Mouse (Mus musculus) testis, adult 2 months (tissue): ENCODE results near the gene Ablim2. TPM values are rescaled to one million over a fixed set of nuclear protein-coding genes. Genes with fewer than 3 reads are reported as not detected.

Experiments used
- H3K27ac ChIP-seq: fragments of 200-500 bp; 2 replicates; pipeline ENCODE4 v1.5.1; 2012; ENCODE audit warnings: low read depth, low read length; ENCODE audit not compliant: control insufficient read depth, insufficient read depth
- H3K27me3 ChIP-seq: fragments of 200-500 bp; 2 replicates; pipeline ENCODE4 v1.6.1; 2012; ENCODE audit warnings: mild to moderate bottlenecking, low read length, moderate library complexity; ENCODE audit not compliant: control insufficient read depth, insufficient read depth
- H3K36me3 ChIP-seq: fragments of 200-500 bp; 2 replicates; pipeline ENCODE4 v1.6.1; 2012; ENCODE audit warnings: mild to moderate bottlenecking, low read length; ENCODE audit not compliant: control insufficient read depth, insufficient read depth
- H3K4me1 ChIP-seq: fragments of 200-500 bp; 2 replicates; pipeline ENCODE4 v1.6.1; 2012; ENCODE audit warnings: low read length; ENCODE audit not compliant: control insufficient read depth, insufficient read depth
- H3K4me3 ChIP-seq: fragments of 200-500 bp; 2 replicates; pipeline ENCODE4 v1.5.1; 2012; ENCODE audit warnings: low read depth, mild to moderate bottlenecking, low read length, moderate library complexity, mixed read lengths; ENCODE audit not compliant: control insufficient read depth
- CTCF ChIP-seq: fragments of 200-500 bp; IDR thresholded peaks from 2 replicates; pipeline ENCODE4 v1.5.1; 2012; ENCODE audit warnings: low read depth, mild to moderate bottlenecking, inconsistent platforms, low read length, moderate library complexity; ENCODE audit not compliant: control insufficient read depth, insufficient read depth, insufficient replicate concordance
- POLR2A ChIP-seq: fragments of 200-500 bp; IDR thresholded peaks from 2 replicates; pipeline ENCODE4 v1.6.1; 2012; ENCODE audit warnings: low read depth, mild to moderate bottlenecking, inconsistent platforms, low read length, moderate library complexity; ENCODE audit not compliant: control insufficient read depth
- polyA plus RNA-seq: library from polyadenylated mRNA; depleted of rRNA; stranded (reverse); fragments of >200 nt; gene quantifications from 2 replicates; pipeline ENCODE4 v1.2.3, GENCODE M21; 2012

Gene Ablim2
- polyA plus RNA-seq, 1 experiment: 1.2 TPM

DNA sequence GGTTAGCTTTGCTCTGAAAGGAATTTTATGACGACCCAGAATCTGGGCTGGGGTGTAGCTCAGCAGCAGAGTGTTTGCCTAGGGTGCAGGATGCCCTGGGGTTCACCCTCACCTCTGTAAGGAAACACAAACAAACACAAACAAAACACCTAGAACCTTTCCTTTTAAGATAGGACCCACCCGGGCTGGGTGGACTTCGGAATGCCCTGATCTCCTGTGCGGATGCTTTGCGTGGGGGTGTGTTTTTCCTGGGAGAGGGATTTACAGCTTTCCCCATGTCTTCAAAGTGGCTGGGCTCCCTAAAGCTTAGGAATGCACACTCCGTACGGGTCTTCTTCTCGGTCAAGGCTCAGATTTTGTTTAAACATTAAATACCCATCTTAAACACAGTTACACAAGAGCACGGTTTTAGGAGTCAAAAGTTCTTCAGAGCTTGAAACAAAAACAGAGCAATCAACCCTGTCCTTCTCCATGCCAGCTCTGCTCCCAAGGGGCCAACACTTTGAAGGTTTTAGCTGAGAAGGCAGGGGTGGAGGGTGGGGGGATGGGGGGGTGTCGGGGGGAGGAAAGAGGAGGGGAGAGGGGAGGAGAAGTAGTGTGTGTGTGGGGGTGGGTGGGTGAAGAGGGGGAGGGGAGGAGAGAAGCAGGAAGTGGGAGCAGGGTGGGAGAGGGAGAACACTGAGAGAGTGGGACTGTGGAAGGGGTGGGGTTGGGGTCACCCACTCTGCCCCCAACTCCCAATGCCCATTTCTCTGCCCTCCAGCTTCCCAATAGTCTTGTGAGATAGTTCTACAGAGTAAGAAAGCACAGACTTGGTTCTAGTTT, 142.9 kb downstream of the Ablim2 start:
- Histone ChIP-seq H3K4me3 (no peak overlapping the region), H3K27ac (no peak overlapping the region), H3K36me3 (no peaks in the 10 kb centered on the region), H3K4me1 (no peaks in the 10 kb centered on the region; the same call in 1 of the 2 replicates), H3K27me3 (no peaks in the 10 kb centered on the region)
- TF ChIP-seq CTCF (no peak), POLR2A (no peak)

DNA sequence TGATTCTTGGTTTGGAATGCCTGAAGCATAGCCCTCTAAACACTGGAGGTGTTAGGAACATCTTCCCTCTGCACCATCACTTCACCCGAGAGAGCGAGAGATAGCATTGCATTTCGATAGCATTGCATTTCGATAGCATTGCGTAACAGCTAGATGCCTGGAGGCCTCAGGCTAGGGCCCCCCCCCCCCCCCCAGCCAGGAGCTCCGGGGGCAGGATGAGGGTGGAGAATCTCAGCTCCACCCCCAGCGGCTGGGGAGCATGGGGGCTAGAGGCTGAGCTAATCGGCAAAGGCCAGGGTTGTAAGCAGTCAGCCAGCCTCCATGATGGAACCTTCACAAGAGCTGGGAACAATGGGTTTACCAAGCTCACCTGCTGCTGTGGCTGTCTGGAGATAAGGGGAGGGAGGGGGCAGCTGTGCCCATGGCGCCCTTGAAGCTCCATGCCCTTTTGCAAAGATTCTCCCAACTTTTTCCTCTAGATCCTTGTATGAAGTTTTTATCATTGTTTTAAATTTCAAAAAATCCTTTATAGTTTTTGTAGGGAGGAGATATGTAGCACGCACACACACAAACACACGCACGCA, 143.6 kb downstream of the Ablim2 start:
- H3K4me3 ChIP-seq: no peak overlapping the region
- no peaks in the 10 kb centered on the region for H3K27me3 ChIP-seq
- no peaks in the 10 kb centered on the region; the same call in 1 of the 2 replicates for H3K4me1 ChIP-seq
- TF ChIP-seq POLR2A (no peak), CTCF (no peak)
- H3K27ac ChIP-seq: no peak overlapping the region
- no peaks in the 10 kb centered on the region for H3K36me3 ChIP-seq

DNA sequence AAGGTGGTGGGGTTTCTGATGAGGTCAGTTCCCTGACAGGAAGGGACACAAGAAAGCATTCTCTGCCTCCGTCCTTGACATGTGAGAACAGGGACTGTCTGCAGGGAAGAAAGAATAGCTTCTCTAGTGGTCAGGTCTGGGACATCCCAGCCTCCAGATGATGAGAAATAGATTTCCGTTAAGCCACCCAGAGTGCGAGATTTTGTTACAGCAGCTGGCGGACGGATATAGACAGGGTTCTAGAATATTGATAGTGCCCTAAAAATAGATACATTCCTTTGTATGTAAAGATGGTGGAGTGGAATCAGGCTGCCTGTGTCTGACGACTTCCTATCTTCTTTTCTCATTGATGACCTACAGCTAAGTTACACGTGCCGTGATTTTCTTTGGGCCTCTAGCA, 145.8 kb downstream of the Ablim2 start:
- Histone ChIP-seq H3K27ac (no peak overlapping the region), H3K4me3 (no peak overlapping the region), H3K36me3 (no peaks in the 10 kb centered on the region), H3K27me3 (no peaks in the 10 kb centered on the region), H3K4me1 (peaks cover 2% of the 10 kb centered on the region; the same call in 1 of the 2 replicates)
- TF ChIP-seq POLR2A: no peak
- no peak for TF ChIP-seq CTCF

DNA sequence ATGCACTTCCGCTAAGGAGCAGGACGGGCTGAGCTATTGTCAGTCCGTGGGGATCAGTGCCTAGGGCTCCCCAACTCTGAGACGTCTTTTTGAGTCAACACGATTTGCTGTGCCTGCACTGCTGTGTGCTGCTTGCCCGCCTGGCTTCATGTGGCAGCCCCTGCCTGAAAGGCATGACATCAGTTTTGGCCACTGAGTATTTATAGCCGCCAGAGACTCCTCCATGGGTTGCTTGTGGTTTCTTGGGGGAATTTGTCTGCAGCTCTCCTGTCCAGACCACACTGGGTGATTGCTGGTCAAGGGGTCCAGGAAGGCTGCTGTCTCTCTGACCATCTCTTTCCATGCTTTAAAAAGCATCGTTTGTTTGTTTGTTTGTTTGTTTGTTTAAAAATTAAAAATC, 147.6 kb downstream of the Ablim2 start:
- Histone ChIP-seq H3K4me1 (peaks cover 2% of the 10 kb centered on the region; the same call in 1 of the 2 replicates), H3K27ac (no peak overlapping the region)

DNA sequence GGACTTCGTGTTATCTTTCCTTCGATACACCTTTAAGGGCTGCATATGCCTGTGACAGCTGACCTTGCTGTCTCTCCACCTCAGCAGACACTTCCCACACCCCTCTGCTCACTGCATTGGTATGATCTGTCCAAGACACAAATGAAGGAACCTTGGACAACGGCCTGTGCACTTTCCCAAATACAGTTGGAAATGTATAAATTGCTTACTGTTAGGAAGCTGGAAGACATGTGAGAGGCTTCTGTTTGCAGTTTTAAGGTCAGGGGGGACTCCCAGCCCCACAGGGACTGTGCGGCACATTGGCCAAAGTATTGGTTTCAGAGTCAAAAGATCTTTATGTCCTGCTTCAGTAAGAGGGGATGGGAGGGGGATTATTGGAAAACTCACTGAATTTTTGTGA, 149.4 kb downstream of the Ablim2 start:
- Histone ChIP-seq H3K27ac (no peak overlapping the region), H3K4me1 (peaks cover 2% of the 10 kb centered on the region; the same call in 1 of the 2 replicates), H3K4me3 (no peak overlapping the region), H3K36me3 (no peaks in the 10 kb centered on the region), H3K27me3 (no peaks in the 10 kb centered on the region)
- TF ChIP-seq POLR2A: no peak
- TF ChIP-seq CTCF: no peak

More for the DNA sequence above, 147.6 kb downstream of the Ablim2 start:
- no peak overlapping the region for H3K4me3 ChIP-seq
- H3K27me3 ChIP-seq: no peaks in the 10 kb centered on the region
- no peaks in the 10 kb centered on the region for H3K36me3 ChIP-seq
- TF ChIP-seq POLR2A: no peak
- TF ChIP-seq CTCF: no peak

DNA sequence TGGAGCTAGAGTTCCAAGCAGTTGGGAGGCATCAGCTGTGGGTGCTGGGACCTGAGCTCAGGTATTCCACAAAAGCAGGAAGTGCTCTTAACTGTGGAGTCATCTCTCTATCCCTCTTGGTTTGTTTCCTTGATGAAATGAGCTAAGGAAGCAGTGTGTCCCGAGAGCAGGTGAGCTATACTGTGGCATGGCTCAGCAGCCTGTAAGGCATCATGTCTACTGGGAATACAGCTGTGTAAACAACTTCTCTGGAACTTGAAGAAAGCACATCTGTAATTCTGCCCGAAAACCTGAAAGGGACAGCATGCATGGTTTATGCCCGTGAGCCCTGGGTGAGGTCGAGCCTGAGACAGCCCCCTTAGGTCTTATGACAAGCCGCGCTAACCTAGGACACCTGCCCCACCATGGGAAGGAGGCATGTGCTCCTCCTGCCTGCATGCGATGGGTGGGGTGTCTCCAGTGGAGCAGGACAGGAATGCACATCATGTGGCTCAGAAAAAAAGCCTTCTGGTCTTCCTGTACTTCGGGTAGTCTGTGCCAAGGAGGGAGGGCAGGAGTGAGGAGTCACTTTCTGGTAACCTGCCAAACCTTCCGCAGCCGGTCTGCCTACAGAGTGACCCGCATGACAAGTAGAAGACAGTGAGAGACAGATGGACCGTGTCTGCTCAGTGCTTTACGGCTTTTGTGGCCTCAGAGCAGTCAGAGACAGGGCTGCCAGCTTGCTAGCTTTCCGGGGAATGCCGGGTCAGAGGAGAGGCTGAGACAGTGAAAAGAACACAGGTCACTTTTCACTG, 150.2 kb downstream of the Ablim2 start:
- Histone ChIP-seq H3K27ac (no peak overlapping the region), H3K27me3 (no peaks in the 10 kb centered on the region), H3K4me3 (no peak overlapping the region), H3K4me1 (peaks cover 2% of the 10 kb centered on the region; the same call in 1 of the 2 replicates), H3K36me3 (no peaks in the 10 kb centered on the region)
- TF ChIP-seq CTCF: no peak
- no peak for TF ChIP-seq POLR2A
